Mouse (Mus musculus) mesoderm, embryonic 11.5 days (tissue): ENCODE results near the gene H2-T3.
"Not testable (repeated sequence)": the region's sequence is repeated elsewhere in the genome, so short reads cannot be mapped to it uniquely, and the experiment has no call there.

ENCODE experiments used
- DNase-seq: peaks from one replicate; pipeline ENCODE4 v3.0.0-alpha.2; 2012; ENCODE audit warnings: low read depth, low spot score

The H2-T3 gene

DNA sequence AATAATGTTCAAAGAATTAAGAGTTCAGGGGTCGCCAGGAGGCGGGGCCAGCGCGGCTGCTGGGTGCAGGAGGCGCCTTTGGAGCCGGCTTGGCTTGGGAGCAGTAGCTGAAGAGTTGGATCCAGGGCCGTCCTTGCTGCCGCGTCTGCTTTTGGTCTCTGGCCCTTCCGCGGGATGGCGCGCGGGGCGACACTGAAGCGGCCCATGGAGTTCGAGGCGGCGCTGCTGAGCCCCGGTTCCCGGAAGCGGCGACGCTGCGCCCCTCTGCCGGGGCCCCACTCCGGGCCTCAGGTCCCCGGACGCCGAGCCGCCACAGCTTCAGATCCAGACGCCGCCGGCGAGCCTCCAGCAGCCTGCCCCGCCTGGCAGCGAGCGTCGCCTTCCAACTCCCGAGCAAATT is 11.1 kb downstream of the H2-T3 start:
- not testable (repeated sequence) for DNase-seq

DNA sequence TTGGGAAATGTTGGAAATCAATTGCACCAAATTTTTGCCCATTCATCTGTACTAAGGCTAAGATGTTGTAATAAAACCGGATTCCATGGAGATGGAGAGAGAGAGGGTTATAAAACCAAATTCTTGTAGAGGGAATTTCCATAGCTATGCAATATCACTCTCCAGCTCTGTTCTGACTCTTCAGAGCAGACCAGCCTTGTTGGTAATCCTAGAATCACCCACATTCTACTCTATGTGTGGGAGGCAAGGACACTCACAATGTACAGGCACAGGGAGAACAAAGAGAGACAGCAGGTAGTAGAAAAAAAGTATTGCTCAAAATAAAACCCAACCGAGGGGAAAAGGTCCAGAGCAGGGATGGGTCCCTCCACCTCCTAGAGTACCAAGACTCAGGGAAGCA is 14.0 kb downstream of the H2-T3 start:
- DNase-seq, result not testable (repeated sequence)

DNA sequence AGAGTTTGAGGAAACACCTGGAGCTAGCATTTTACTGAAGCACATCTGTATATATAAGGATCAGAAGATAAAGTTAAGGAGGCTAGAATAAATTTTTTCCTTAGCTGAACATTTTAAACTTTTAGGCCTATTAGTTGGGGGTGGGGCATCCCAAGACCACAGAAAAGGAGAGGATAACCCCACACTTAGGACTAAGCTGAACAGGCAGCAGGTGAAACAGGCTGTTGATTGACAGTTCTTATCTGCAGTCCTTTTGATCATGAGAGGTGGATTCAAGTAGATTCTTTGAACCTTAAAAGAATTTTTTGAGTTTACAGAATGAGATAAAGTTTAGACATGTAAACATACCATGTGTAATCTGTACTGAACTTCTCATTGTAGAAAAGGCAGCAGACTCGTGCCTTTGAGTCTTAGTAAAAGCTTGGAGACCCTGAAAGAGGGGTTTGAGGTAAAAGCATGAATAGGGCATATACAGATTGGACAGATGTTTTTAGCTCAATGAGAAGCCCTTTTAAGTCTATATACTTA is 19.7 kb downstream of the H2-T3 start:
- no peak for DNase-seq

DNA sequence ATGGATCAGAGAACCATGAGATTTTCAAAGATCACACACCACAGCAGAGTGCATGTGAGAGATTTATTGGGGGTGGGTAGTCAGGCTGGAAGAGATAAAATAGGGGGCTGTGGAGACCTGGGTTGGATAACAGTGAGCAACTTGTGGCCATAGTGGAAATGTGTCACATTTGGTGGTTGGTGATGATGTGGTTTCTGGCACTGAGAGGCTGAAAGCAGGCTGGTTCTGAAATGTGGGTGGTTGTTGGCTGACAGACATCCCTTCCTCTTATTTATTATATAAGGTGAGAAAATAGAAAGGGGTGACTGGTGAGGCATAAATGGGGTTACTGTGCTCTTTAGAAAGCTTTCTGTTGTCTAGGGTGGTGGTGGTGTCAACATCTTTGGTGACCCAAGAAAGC is 20.3 kb downstream of the H2-T3 start:
- no peak for DNase-seq

DNA sequence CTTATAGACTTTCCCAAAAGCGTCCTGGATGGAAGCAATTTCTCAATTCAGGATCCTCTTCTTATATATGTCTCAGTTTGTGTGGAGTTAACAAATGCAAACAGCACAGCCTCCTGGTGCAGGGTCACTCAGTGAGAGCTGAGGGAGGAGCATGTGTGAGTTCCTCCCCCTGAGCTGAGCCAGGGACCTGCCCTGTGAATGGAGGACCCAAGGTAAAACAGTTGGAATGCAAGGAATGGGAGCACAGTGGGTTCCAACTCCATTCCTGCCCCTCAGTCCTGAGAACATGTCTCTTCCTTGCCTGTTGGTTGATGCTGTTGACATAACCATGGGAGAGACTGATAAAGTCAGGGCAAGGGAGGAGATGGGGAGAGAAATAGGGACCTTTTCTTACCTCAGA is 21.0 kb downstream of the H2-T3 start:
- DNase-seq, result not testable (repeated sequence)

DNA sequence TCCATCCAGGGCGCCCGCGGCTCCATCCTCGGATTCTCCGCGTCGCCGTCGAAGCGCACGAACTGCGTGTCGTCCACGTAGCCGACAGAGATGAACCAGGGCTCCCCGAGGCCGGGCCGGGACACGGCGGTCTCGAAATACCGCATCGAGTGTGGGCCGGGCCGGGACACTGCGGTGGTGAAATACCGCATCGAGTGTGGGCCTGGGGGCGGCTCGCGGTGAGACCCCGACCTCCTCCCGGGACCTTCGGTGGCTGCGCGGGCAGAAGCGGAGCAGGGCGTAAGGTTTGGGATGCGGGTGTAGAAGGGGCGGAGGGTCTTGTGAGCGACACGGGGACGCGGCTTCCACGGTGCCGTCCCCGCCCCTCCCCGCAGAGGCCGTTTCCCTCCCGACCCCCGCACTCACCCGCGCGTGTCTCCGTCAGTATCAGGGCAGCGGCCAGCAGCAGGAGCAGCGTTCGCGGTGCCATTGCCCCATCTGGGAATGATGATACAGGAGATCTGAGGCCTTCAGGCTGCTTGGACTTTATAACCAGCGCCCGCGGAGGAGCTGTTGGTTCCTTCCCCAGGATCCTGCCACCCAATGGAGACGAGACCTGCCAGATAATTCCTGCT is 21.9 kb downstream of the H2-T3 start, which contains the start of gene Gm8909:
Gene Gm8909 (minus strand): TSS at position 499 of the 614 bp plus-strand sequence.
- no peak for DNase-seq

DNA sequence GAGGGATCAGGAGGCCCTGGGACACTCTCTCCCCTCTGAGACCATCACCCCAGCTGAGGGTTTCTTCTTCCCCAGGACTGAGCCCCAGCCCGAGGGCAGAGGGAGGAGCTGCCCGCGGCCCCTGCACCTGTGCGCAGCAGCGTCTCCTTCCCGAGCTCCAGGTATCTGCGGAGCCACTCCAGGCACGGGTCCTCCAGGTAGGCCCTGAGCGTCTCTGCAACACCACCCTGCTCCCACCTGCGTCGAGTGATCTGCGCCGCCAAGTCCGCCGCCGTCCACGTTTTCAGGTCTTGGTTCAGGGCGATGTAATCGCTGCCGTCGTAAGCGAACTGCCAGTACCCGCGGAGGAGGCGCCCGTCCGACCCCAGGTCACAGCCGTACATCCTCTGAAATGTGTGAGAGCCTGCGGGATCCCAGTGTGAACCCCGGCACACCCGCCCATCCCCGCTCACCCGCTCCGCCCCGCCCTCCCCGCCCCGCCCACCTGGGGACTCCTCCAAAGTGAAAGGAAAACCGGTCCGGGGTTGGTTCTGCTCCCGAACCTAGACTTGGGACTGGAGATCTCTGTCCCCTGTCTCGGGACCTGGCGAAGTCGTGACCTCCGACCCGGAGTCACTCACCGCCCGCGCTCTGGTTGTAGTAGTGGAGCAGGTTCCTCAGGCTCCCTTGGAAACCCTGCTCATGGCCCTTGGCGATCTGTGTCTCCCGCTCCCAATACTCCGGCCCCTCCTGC is 22.6 kb downstream of the H2-T3 start:
- no peak for DNase-seq

DNA sequence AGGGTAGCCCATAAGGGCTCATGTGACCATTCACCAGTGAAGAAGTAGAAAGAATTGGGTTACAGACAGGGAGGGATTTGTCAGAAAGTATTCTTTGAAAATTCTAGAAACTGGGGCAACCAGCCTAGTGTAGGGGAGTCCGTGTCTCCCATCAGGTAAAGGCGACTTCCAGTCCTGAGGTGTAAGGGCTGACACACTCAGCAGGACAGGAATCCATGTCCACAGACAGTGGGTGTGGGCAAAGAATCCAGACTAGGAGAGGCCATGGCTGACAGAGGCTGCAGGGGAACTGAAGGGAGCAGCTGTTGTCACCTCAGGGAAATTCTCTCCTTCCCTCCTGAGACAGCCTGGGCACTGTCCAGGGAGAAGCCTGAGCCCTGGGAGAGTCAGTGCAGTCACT is 23.2 kb downstream of the H2-T3 start:
- not testable (repeated sequence) for DNase-seq

DNA sequence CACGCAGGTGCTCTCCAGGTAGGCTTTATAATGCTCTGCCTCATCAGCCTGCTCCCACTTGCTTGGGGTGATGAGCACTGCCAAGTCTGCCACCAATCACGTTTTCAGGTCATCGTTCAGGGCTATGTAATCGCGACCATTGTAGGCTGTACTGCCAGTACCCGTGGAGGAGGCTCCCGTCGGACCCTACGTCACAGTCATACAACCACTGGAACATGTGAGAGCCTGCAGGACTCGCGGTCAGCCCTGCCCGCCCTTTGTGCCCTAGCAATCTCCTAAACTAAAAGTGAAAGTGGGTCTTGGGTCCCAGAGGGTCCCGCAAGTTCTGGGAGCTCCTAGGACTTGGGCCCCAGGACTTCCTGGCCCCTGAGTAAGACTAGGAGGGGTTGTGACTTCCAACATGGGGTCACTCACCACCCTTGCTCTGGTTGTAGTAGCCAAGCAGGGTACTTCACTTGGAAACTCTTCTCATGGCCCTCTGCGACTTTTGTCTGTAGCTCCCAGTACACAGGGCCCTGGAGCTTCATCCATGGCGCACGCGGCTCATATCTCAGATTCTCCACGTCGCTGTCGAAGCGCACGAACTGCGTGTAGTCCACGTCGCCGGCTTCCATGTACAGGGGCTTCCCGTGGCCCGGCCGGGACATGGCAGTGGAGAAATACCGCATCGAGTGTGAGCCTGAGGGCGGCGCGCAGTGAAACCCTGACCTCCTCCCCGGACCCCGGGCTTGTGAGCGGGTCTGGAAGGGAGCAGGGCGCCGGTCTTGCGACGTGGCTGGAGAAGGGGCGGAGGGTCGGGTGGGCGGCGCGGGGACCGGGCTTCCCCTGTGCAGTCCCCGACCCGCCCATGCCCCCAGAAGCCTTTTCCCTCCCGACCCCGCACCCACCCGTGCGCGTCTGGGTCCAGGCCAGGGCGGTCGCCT is 28.7 kb downstream of the H2-T3 start:
- no peak for DNase-seq

DNA sequence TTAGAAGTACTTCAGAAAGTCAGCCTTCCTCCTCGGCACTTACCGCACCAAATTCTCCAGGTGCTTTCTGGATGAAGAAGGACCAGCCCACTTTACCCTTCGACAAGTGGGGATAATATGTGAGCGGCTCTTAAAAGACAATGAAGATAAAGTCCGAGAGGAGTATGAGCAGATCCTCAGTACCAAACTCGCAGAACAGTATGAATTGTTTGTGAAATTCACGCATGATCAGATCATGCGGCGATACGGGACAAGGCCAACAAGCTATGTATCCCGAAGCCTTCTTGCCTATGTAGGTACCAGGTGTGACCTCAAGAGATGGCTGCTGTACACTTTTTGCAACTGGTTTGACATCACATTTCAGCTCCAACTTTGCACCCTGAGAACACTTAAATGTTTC is 31.8 kb downstream of the H2-T3 start:
- not testable (repeated sequence) for DNase-seq

DNA sequence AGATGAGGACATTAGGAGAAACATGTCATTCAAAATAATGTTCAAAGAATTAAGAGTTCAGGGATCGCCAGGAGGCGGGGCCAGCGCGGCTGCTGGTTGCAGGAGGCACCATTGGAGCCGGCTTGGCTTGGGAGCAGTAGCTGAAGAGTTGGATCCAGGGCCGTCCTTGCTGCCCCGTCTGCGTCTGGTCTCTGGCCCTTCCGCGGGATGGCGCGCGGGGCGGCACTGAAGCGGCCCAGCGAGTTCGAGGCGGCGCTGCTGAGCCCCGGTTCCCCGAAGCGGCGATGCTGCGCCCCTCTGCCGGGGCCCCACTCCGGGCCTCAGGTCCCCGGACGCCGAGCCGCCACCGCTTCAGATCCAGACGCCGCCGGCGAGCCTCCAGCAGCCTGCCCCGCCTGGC is 32.3 kb downstream of the H2-T3 start:
- DNase-seq, result not testable (repeated sequence)

DNA sequence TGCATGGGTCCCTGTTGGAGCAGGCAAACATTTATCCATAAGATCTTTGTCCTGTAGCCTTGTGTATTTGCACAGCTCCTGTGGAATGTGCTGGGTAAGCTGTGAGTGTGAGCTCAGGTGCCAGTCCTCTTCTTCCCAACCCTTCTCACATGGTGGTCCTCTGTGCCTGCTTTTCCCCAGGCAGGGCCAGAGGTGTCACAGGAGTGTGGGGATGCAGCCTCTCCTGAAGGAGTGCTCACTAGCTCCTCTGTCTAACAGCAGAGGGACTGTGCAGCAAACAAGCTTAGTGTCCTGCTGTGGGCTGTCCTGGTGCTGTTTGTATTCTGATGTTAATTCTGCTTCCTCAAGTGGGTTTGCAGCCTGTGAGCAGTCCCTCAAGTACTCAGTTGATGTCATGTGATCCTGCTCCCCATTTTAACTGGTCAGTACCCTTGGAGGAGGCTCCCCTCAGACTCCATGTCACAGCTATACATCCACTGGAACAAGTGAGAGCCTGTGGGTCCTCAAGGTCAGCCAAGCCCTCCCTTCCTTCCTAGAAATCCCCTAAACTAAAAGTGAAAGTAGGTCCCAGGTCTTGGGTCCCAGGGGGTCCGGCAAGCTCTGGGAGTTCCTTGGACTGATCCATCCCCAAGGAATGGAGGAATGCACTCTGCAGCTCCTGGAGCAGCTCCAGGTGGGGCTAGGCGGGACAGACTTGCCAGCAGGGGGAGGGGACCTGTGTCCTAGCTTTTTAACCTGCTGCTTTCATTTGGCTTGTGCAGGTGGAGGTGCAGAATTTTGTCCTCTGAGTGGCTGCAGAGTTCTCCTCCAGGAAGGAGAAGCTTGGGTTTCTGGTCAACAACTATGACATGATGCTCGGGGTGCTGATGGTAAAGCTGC is 35.6 kb downstream of the H2-T3 start:
- DNase-seq, result no peak

DNA sequence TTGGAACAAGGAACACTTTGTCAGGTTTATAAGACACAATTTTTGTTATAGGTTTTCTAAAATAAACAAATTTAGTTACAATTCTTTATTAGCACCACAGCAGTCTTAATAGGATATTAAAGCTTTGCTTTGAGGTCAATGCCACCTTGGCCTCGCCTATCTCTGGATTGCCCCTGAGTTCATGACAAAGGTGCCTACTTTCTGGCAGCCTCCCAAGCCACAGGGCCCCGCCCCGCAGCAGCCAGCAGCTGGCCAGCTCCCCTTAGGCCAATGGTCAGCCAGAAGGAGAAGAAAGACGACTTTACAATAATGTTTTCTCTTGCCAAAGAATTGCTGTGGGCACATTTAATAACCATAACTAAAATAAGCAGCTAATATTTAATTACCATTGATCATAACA is 38.9 kb downstream of the H2-T3 start:
- not testable (repeated sequence) for DNase-seq

DNA sequence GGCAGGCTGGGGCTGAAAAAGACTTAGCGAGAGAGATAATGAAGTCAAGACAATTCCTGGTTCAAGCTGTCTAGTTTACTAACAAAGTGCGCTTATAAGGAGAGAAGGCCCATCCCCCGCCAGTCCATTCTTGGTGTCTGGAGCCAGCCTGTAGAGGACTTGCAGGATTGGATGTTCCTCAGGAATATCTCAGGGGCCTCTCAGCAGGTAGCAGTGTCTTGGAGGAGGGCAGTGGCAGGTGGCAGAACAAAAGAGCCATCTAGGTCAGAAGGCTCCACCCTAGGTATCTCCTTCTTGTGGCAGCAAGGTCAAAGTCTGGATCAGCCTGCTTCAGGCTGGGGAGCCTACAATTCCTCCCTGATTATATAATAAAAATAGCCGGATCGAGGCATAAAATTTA is 41.6 kb downstream of the H2-T3 start:
- DNase-seq, result not testable (repeated sequence)

DNA sequence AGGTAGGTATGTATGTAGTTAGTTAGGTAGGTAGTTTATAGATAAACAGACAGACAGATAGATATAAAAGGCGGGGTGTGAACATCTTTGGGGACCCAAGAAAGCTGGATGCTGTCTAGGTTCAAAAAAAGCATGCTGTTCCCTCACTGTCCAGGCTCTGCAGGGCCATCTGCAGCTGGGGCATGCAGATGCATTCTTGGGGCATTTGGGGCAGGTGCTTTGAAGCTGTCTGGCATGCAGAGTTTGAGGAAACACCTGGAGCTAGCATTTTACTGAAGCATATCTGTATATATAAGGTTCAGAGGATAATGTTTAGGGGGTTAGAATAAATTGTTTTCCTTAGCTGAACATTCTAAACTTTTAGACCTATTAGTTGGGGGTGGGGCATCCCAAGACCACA is 43.1 kb downstream of the H2-T3 start:
- not testable (repeated sequence) for DNase-seq

DNA sequence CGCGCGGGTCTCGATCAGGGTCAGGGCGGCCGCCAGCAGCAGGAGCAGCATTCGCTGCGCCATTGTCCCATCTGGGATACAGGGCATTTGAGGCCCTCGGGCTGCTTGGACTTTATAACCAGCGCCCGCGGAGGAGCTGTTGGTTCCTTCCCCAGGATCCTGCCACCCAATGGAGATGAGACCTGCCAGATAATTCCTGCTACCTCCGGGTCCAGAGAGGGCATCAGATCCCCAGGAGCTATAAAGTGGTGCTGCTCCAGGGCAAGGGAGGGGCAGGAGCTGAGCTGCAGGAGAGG is 44.3 kb downstream of the H2-T3 start:
- not testable (repeated sequence) for DNase-seq

DNA sequence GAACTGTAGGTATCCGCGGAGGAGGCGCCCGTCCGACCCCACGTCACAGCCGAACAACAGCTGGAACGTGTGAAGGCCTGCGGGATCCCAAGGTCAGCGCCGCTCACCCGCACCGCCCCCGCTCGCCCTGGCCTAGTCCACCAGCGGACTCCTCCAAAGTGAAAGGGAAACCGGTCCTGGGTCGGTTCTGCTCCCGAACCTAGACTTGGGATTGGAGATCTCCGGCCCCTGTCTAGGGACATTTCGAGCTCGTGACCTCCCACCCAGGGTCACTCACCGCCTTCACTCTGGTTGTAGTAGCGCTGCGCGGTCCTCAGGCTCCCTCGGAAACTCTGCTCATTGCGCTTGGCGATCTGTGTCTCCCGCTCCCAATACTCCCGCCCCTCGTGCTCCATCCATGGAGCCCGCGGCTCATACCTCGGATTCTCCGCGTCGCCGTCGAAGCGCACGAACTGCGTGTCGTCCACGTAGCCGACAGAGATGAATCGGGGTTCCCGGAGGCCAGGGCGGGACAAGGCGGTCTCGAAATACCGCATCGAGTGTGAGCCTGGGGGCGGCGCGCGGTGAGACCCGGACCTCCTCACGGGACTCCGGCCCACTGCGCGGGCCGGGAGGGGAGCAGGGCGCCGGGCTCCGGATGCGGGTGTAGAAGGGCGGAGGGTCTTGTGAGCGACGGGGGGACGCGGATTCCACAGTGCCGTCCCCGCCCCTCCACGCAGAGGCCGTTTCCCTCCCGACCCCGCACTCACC is 44.8 kb downstream of the H2-T3 start:
- no peak for DNase-seq

DNA sequence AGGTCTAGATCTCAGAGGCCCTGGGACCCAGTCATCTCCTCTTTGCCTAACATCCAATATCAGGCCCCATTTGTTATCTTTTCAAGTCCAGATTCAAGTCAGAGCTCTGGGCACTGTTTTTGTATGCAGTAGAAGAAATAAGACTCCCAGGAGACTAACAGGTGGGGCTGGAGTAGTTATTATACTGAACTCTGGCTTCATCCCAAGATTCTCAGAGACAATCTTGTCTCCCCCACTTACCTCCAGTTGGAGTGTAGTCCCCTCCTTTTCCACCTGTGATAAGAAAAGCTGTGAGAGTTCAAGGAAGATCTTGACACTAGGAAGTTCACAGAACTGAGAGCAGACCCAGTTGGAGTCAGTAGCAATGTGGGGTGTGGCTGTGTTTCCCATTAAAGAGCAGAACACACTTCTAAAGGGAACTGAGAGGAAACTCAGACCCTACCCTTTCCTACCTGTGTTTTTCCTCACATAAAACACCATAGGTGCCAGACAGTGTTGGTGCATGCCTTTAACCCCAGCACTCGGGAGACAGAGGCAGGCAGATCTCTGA is 53.7 kb downstream of the H2-T3 start:
- DNase-seq, result not testable (repeated sequence)
